Mouse (Mus musculus) heart, adult 2 months (tissue): Measurements from ENCODE around the gene Sdhd. TPM values are rescaled to one million over a fixed set of nuclear protein-coding genes. Genes with fewer than 3 reads are reported as not detected.

Source experiments
- DNase-seq, 2 experiments: peaks; one replicate each; pipeline ENCODE4 v3.0.0; 2021
- H3K27ac ChIP-seq: fragments of 200-600 bp; 2 replicates; pipeline ENCODE4 v1.8.1; 2022
- H3K27me3 ChIP-seq: fragments of 200-500 bp; 2 replicates; pipeline ENCODE4 v1.6.1; 2012; ENCODE audit warnings: mild to moderate bottlenecking, low read length, inconsistent platforms, mixed read lengths; ENCODE audit not compliant: control insufficient read depth, insufficient read depth
- H3K36me3 ChIP-seq: fragments of 200-500 bp; 2 replicates; pipeline ENCODE4 v1.6.1; 2012; ENCODE audit warnings: low read length, inconsistent platforms; ENCODE audit not compliant: control insufficient read depth, insufficient read depth
- H3K4me1 ChIP-seq: fragments of 200-500 bp; 2 replicates; pipeline ENCODE4 v1.6.1; 2011; ENCODE audit warnings: low read length; ENCODE audit not compliant: control insufficient read depth, insufficient read depth
- H3K4me3 ChIP-seq: fragments of 200-600 bp; 2 replicates; pipeline ENCODE4 v1.8.1; 2022
- H3K79me2 ChIP-seq: fragments of 200-500 bp; replicated peaks from 2 replicates; pipeline ENCODE4 v1.6.1; 2012; ENCODE audit warnings: mild to moderate bottlenecking, inconsistent platforms, low read length, moderate library complexity, mixed read lengths; ENCODE audit not compliant: control insufficient read depth, insufficient read depth
- H3K9ac ChIP-seq: fragments of 200-500 bp; 2 replicates; pipeline ENCODE4 v1.6.1; 2012; ENCODE audit warnings: low read depth, mild to moderate bottlenecking, control low read depth, inconsistent platforms, low read length, mixed read lengths
- CTCF ChIP-seq: fragments of 200-600 bp; IDR thresholded peaks from 2 replicates; pipeline ENCODE4 v1.8.1; 2022; ENCODE audit warnings: antibody characterized with exemption, mild to moderate bottlenecking, moderate library complexity
- EP300 ChIP-seq: fragments of 200-500 bp; IDR thresholded peaks from 2 replicates; pipeline ENCODE4 v1.6.1; 2011; ENCODE audit warnings: low read depth, low read length, control low read depth; ENCODE audit not compliant: insufficient read depth
- POLR2A ChIP-seq: fragments of 200-500 bp; IDR thresholded peaks from 2 replicates; pipeline ENCODE4 v1.6.1; 2011; ENCODE audit warnings: mild to moderate bottlenecking, low read depth, low read length, control low read depth; ENCODE audit not compliant: insufficient read depth
- WGBS: fragments of 180-500 bp; shearing (Covaris S2); methylation state at CpG from one replicate; pipeline ENCODE4 v1.1.7; 2018; 5-methylcytosine and 5-hydroxymethylcytosine counted together
- intact Hi-C: fragments of 180-260 bp; cut with DNase I; formaldehyde crosslinking; loops from one replicate; pipeline ENCODE4 v1.15.1; 2025
- polyA plus RNA-seq: library from polyadenylated mRNA; depleted of rRNA; stranded (reverse); fragments of >200 nt; gene quantifications from 2 replicates; pipeline ENCODE4 v1.2.3, GENCODE M21; 2012
- total RNA-seq, 2 experiments: library from RNA; stranded (reverse); gene quantifications; 2 replicates each; pipeline ENCODE4 v1.2.3; 2021

Sdhd gene
- total and polyA plus RNA-seq, 3 experiments: 593 to 722 (median 673) TPM

DNA sequence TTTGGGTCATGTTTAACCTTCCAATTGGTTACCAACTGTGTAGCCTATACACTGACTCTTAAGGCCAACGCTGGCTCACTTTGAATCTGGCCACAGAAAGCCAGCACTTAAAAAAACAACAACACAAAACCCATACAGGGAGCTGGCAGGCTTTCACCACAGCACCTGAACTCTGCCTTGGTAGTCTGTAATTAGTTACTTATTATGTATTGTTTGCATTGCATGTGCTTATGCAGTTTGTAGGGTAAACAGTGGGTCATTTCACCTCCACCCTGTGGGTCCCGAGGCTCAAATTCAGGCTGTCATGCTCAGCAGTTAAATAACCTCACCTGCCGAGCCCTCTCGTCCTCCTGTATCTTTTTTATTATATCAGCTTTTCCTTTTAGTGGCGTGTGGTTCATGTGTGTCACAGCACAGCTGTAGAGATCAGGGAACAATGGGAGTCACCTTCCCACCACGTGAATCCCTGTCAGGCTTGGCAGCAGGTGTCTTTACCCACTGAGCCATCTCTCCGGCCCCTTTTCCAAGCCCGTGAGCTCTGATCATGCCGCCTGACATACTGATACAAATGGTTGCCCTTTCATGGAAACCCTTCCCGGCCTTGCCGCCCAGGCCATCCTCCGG is 8.7 kb downstream of the Sdhd start:
- Histone ChIP-seq H3K36me3 (peaks cover 3% of the 10 kb centered on the region), H3K27me3 (no peaks in the 10 kb centered on the region), H3K27ac (no peak overlapping the region), H3K79me2 (no peaks in the 10 kb centered on the region), H3K4me1 (no peaks in the 10 kb centered on the region; the same call in 1 of the 2 replicates), H3K9ac (no peak overlapping the region), H3K4me3 (no peak overlapping the region)
- DNase-seq: no peak
- TF ChIP-seq EP300 (no peak), POLR2A (no peak), CTCF (no peak)
- intact Hi-C loops: loop anchor here (10.0 kb wide), 1 partner anchor 150 kb away; no protein-coding TSS in a partner anchor
- 71% methylated on average over 12 of the region's 12 CpGs for WGBS

DNA sequence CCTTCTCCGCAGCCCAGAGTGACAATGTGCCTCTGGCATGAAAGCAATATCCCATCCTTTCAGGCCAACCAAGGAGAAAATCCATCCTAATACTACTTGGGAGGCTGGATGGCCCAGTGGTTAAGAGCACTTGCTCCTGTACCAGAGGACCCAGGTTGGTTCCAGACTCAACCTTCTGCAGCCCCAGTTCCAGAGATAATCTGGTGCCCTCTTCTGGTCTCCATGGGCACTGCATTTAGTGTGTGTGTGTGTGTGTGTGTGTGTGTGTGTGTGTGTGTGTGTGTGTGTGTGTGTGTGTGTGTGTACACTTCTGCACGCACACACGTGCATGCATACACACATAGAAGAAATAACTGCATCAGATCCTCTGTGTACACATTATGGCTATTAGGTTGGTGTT is 10.1 kb downstream of the Sdhd start:
- H3K9ac ChIP-seq: no peak overlapping the region

DNA sequence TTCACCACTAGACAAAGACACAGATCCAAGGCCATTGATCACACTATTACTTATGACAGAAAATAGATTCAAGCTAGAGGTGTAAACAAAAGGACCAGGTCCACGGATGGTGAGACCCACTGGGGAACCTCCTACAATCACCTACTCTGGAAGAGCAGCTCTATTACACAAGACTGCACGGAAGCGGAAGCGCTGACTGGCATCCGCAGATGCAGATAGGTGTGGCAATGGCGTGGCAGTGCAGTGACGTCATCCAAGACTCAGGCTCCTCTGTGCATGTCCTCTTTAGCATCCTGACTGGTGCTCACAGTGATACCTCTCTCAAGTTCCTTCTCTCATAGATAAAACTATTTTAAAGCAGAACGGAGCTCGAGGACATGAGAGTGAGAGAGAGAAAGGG is 10.7 kb downstream of the Sdhd start:
- Histone ChIP-seq H3K4me1 (no peaks in the 10 kb centered on the region), H3K79me2 (no peaks in the 10 kb centered on the region), H3K9ac (no peak overlapping the region), H3K4me3 (no peak overlapping the region), H3K27ac (no peak overlapping the region), H3K36me3 (no peaks in the 10 kb centered on the region; the same call in 1 of the 2 replicates), H3K27me3 (no peaks in the 10 kb centered on the region)
- TF ChIP-seq EP300: no peak
- TF ChIP-seq POLR2A: no peak
- no peak for TF ChIP-seq CTCF
- no peak for DNase-seq
- 85% methylated on average over 9 of the region's 9 CpGs for WGBS
- intact Hi-C loops: loop anchor here (10.0 kb wide), 1 partner anchor 148 kb away; no protein-coding TSS in a partner anchor

More for the DNA sequence above, 10.1 kb downstream of the Sdhd start:
- WGBS: 79% methylated on average over 3 of the region's 3 CpGs
- Histone ChIP-seq H3K79me2 (no peaks in the 10 kb centered on the region), H3K27ac (no peak overlapping the region), H3K27me3 (no peaks in the 10 kb centered on the region), H3K36me3 (no peaks in the 10 kb centered on the region; the same call in 1 of the 2 replicates), H3K4me1 (no peaks in the 10 kb centered on the region; the same call in 1 of the 2 replicates), H3K4me3 (no peak overlapping the region)
- DNase-seq: peak in 1 of 2 experiments; percentile 18
- intact Hi-C loops: loop anchor here (10.0 kb wide), 1 partner anchor 149 kb away; no protein-coding TSS in a partner anchor
- TF ChIP-seq EP300 (no peak), CTCF (peak; percentile 50), POLR2A (no peak)

DNA sequence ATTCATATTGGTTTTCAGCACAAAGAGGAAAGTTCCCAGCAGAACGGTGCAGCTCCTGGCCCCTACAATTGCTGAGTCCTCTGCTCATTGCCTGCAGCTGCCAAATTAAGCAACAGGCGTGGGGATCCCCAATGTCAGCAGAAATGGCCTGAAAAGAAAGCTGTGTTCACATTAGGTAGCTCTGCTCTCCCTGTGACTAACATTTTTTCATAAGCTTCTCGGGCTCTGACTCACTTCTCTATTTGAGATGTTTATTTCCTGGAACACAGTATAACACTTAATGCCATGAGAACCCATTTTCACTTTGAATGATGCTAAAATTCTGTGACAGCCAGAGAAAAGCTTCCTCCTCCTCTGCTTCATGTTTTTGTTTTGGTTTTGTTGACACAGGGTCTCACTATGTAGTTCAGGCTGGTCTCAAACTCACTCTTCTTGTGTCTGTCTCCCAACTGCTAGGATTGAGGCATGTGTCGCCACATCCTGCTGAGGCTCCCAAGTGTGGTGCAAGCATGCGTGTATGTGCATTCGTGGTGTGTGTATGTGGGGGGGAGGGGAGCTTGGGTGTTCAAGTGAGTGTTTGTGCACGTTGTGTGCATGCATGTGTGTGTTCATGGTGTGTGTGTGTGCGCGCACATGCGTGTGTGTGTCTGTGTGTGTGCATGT is 12.6 kb downstream of the Sdhd start:
- Histone ChIP-seq H3K36me3 (no peaks in the 10 kb centered on the region), H3K79me2 (no peaks in the 10 kb centered on the region), H3K27ac (no peak overlapping the region), H3K9ac (no peak overlapping the region), H3K4me1 (no peaks in the 10 kb centered on the region), H3K27me3 (no peaks in the 10 kb centered on the region), H3K4me3 (no peak overlapping the region)
- intact Hi-C loops: loop anchor here (10.0 kb wide), 1 partner anchor 146 kb away; no protein-coding TSS in a partner anchor
- WGBS: 69% methylated on average over 10 of the region's 10 CpGs
- peak in 1 of 2 experiments; percentile 23 for DNase-seq
- TF ChIP-seq EP300: no peak
- TF ChIP-seq CTCF: no peak
- no peak for TF ChIP-seq POLR2A

DNA sequence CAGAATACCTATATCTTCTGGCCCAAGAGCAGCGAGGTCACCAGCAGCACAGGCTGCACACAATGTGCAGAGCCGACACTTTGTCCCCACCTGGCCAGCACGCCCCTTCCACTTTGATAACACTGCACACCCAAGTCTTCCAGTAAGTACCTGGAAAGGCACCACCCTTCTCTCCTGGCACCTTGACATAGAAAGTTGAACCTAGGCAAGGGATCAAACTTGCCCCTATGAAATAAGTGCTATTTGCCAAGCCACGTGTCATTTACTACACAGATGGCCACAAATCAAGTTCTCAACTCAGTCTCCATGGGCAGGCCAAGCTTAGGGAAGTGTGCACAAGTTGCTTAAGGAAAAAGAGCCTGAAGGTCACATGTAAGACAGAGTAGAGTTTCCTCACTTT is 16.7 kb downstream of the Sdhd start:
- Histone ChIP-seq H3K27ac (no peak overlapping the region), H3K4me3 (no peak overlapping the region), H3K27me3 (no peaks in the 10 kb centered on the region), H3K9ac (no peak overlapping the region), H3K4me1 (no peaks in the 10 kb centered on the region), H3K79me2 (no peaks in the 10 kb centered on the region), H3K36me3 (no peaks in the 10 kb centered on the region)
- 75% methylated on average over 4 of the region's 4 CpGs for WGBS
- DNase-seq: no peak
- intact Hi-C loops: no loop called here
- no peak for TF ChIP-seq CTCF
- no peak for TF ChIP-seq POLR2A
- TF ChIP-seq EP300: no peak

DNA sequence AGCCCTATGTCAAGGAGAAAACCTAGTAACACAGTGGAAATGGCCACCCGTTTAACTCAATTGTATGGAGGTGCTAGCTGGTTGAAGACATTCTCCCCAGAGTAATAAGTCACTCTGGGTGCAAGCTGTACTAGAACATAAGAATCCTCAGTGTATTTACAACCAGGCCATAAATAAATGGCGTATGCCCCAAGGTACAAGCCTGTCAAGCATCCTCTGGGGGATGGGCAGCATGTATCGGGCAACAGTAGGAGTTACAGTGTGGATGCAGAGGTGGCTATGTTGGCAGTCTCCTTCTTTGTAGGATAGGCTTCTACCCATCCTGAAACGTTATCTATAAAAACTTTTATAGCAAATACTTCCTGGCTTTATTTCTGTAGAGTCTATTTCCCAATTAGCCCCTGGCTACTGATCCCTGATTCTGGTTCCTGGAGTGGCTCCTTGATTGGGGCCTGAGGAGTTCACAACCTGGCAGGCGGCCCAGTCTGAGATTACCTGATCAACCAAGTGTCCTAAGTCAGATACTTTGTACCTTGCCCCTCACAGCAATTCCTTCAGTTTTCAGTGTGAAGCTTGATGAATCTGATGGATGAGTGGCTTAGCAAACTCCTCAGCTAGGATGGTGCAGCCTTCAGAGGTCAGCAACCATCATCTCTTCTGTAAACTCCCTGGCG is 18.3 kb downstream of the Sdhd start:
- Histone ChIP-seq H3K27me3 (no peaks in the 10 kb centered on the region), H3K4me3 (no peak overlapping the region), H3K79me2 (no peaks in the 10 kb centered on the region), H3K9ac (no peak overlapping the region), H3K27ac (no peak overlapping the region), H3K4me1 (no peaks in the 10 kb centered on the region), H3K36me3 (no peaks in the 10 kb centered on the region)
- no peak for DNase-seq
- 74% methylated on average over 6 of the region's 6 CpGs for WGBS
- no peak for TF ChIP-seq EP300
- TF ChIP-seq CTCF: no peak
- TF ChIP-seq POLR2A: no peak
- intact Hi-C loops: no loop called here
